Mouse (Mus musculus) cerebellum, postnatal 25 days (tissue): ENCODE results near the gene Mkrn2os.

ENCODE experiments used
- DNase-seq, 2 experiments: peaks; one replicate each; pipeline ENCODE4 v3.0.0; 2021; ENCODE audit warnings: mixed read lengths in 2 of 2

Gene Mkrn2os

DNA sequence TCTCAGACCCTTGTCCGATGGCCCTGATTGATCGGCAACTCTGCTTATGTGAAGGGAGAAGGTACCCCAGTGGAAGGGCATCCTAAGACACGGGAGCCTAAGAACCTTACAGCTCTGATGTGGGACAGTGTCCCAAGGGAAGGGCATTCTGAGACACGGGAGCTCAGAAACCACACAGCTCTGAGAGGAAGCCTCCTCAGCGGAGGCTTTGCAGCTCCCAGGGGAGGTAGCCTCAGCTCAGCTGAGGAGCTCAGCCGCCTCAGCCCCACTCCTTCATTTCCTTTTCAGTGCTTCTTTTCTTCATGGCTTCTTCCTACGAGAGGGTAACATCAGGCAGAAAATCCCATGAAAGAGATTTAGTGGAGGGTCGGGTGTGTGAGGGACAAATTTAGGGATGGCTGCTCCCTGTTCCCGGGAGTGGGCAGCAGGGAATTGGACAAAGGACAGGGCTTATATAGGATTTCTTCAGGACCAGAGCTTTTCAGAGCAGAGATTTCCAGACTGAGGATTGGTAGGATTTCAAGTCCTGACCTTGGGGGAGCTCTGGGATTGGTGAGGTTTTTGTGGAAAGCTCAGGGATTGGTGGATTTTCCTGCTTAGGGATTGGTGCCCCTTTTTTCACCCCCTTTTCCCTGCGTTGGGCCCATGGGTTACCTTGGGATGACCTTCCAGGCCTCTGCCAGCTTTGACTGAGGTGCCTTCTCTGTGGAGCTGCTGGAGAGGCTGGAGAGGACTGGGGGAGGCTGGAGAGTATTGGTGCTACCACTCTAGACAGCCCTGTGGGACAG lies 9.9 kb downstream of the Mkrn2os start:
- DNase-seq, result no peak

DNA sequence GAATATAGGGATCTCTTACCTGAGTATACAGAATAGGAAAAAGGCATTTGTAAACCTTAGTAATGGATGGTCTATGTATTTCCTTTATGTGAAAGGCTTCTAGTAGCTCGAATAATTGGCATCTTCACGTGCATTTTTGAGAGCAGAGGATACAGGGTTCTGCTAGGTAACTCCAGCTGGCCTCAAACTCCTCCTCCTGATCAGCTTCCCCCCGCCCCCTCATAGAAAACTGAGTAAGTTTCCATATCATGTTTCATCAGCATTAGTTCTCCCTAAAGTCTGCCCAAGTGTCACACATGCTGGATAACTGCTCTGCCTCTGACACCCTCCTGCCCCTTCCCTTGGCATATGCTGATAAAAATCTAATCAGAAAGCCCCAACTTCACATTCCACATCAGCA lies 11.6 kb downstream of the Mkrn2os start:
- no peak for DNase-seq

DNA sequence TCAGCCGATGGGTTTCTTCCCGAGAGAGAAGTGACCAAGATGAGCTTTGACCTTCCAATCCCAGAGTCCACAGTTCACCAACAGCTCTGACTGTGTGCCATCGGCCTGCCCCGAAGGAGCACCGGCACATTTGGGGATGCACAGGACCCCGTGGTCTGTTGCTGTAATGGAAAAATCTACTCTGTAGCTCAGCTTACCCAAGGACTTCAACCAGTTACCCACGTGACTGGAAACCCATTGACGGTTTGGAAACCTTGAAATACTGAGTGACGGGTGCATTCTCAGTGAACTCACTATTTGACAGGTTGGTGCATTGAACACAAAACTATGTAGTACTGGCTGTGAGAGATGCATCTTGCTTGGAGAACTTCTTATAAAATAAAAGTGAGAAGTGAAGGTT lies 14.4 kb downstream of the Mkrn2os start:
- no peak for DNase-seq

DNA sequence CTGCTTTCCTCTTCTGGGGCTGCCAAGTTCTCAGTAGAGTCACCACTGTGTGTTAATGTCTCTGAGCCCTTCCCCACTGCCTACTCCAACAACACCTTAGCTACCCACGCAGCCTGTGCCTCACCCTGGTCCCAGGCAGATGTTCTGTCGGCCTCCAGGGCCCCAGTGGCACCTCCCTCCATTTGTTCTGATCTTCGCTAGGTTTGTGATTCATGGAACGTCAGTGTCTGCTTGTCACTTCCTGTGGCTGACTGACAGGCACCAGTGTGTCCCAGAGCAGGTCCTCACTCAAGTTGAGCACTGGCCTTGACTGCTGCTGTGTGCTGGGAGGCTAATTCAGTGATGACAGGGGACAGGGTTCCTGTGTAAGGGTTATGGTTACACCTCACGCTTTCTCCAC lies 15.0 kb downstream of the Mkrn2os start:
- no peak for DNase-seq

DNA sequence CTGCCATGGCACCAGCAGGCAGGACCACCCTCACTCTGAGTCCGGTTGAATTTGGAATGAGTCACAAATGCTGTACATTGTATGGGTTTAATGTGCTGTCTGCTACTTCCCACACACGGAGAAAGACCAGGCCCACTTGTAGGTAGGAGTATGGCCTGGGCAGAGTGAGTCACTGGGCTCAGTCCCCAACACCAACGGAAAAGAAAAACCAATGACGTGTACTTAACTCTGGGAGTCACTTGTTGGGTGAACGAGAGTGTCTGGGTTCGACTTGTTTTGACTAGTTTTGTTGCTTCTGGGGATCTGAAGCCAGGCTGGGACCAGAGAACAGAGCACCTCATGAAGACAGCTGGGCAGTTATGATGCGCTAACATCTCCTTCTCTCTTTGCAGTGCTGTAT lies 18.2 kb downstream of the Mkrn2os start:
- no peak for DNase-seq

DNA sequence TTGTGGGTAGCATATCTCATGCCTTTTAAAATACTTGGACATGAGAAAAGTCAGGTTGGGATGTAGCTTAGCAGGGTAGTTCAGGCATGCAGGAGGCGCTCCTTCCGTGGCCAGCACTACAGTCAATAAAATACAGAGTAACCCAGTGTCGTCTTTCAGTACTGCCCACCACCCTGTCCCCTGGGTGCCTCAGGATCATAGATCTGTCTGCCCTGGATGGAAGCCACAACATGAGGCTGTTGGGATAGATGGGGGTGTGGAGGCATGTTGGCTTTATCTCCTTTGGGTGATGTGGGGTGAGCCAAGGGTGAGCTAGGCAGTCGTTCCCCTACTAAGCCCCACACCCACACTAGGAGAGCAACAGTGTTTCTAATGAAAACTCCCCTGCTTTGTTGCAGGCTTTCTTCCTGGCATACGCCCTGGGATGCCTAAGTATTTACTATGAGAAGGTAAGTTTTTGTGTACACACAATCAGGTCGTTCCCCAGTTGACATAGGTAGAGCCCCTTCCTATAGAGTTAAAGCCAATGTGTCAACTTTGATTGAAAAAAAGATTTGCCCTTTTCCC lies 26.8 kb downstream of the Mkrn2os start:
- no peak for DNase-seq

DNA sequence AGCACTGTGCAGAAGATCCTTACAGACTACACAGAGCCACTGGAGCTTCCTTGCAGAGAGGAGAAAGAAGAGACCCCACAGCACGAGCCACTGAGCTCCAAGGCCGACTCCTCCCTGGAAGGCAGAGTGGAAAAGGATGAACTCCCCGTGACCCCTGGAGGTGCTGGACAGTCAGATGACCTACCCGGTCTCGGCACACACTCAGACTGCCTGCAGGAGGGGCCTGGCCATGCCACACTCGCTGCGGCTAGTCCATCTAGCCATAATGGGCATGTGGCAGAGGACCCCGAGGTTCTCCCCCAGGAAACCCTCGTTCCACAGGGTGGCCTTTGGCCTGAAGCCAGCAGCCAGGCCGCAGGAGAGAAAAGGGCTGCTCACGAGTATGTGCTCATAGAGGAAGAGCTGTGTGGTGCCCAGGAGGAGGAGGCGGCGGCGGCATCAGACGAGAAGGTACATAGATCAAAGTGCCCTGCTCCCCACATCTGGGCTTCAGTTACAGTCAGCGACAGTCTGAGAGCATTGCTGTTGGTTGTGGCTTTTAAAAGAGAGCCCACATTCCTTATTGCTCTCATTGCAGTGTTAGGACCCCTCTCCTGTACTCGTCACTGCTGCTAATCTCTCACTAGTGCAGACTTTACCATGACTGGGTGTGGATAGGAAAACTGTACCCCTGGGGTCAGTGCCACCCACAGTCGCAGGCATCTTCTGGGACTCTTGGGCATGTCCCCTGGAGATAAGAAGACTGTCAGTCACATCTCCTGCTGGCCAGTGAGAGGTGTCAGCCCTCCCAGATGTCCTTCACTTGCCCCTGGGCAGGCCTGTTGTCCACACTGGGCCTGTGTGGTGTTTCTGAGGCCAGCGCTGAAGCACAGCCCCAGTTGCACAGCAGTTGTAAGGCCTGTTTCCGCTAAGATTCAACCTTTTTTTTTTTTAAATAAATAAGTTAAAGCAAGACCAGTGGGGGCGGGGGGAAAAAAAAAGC lies 32.4 kb downstream of the Mkrn2os start:
- DNase-seq, result no peak

DNA sequence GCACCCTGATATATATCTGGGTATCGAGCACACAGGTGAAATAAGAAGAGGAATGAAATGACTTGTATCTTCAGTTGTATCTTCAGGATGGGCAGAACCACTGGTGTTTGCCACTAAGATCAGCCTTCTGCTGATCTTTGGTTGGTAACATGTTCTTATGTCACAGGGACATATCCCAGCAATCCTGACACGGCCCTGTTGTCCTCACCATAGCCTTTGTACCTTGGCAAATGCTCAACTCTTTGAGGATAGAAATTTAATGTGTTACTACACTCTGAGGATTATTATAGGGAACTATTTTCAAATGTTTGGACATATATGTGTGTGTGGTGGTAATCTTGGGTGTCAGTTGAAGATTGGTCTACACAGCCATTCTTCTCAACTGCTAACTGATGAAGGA lies 34.2 kb downstream of the Mkrn2os start:
- DNase-seq, result no peak

DNA sequence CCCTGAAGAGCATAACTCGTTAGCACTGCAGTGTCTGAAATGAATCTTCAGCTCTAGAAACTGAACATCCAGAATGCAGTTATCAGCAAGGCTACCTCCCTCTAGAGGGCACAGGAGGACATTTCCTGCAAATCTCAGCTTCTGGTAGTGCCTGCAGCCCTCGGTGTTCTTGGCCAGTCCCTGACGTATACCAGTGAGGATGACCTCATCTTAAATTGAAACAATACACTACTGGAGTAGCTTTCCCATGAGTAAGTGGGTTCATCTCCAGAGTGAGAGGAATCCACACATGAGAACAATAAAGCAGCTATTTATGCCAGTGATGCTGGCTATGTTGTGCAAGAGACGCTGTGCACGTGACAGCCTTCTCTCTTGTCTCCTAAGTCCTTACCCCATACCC lies 36.9 kb downstream of the Mkrn2os start:
- DNase-seq, result no peak

DNA sequence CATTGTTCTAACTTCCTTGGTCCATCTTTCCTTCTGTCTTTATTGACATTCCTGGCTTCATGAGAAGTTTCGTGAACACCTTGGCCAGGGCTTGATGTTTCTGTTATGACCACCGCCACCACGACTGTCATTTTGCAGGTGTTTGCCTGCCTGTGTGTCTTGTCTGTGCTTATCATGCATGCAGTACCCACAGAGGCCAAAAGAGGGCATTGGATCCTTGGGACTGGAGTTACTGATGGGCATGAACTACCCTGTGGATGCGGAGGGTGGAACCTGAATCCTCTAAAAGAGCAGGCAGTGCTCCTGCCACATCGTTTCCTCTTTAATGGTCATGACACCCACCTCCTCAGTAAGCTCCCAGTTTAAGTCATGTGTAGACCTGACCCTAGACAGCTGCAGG lies 46.1 kb downstream of the Mkrn2os start:
- peak; percentile 35 to 62 for DNase-seq

DNA sequence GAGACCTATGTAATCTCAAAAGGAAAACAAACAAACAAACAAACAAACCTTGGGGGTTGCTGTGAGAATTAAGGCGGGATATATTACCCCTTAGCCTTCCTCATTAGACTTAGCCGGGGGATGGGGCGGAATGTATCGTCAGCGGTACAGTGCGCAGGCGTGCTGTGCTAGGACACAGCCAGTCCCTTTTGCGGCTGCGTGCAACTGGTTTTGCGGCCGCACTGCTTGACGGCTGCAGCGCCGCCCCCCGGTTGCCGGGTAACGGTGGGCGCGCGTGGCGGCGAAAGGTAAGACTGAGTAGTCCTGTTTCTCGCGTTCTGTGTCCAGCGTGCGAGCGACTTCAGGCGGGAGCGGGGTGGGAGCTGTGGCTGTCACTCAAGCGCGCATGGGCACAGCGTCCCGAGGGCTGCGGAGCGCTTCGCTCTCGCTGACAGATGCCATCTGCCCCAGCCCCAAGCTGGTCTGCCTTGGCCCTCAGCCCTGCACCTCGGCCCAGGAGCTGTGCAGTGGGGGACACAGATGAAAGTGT lies 47.9 kb downstream of the Mkrn2os start, which contains the start of gene Tsen2:
Tsen2 (plus strand) TSS at position 223 of the 529 bp plus-strand sequence.
- DNase-seq, result peak; percentile 97 to 98

DNA sequence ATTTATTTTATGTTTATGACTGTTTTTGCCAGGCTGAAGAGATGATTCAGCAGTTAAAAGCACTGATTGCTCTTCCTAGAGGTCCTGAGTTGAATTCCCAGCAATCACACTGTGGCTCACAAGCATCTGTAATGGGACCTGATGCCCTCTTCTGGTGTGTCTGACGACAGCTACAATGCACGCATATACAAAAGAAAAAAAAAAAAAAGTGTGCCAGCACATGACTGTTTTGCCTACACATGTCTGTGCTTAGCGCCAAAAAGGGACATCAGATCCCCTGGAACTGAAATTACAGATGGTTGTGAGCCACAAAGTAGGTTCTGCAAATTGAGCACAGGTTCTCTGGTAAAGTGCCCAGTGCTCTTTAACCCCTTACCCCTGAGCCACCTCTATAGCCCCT lies 50.0 kb downstream of the Mkrn2os start:
- DNase-seq, result no peak

DNA sequence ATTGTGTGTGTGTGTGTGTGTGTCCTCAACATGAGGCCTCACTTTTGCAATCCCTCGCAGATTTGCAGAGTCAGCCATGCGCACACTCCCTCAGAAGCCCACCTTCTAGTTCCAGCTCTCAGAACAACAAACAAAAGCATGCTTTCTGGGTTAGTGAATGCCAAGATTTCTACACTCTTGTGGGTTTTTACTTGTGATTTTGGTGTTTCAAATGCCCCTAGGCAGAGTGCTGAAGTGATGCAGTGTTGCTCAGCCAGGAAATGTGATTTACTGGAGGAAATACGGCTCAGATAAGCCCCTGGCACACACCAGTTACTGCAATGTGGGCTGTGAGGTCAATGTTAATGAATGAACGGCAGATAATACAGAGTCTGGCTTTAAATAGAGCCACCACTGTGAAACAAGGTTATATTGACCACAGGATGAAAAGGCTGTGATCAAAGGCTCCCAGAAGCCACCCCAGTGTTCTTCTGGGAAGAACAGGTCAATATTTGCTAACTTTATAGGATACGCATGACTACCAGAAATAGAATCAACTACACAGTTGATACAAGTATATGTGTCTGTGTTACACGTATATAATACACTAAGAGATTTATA lies 50.6 kb downstream of the Mkrn2os start:
- DNase-seq, result no peak

DNA sequence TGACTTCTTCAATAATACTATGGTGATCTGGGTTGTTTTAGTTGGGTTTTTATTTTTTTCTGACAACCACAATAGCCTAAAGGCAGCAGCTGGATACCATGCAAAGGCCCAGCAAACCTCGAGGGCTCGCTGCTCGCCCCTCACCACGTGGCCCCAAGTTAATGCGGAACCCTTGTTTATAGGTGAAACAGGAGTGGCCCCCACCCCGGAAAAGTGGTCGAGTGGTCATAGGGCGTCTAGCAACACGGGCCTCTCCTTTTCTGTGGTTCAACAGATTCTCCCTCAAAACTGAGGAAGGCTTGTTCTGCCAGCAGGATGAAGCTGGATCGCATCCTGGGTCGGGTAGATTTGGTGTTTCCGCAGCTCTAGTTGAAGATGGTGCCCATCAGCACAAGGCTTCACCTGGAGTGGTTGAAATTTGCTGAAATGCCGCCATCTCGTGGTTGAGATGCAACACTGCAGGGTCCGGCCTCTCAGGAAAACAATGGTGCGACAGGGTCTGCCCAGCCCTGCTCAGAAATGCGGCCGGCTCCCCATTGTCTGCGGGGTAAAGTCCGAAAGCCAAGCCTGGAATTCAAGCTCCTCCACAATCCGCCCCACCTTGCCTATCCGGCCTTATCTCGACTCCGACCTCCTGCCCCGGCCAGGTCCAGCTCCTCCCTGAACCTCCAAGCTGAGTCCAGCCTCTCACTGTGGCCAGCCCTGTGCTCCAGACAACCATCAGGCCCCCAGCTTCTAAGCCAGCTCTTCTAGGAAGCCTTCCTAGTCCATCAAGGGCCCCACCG lies 53.5 kb downstream of the Mkrn2os start:
- DNase-seq, result peak; percentile 88 to 91

DNA sequence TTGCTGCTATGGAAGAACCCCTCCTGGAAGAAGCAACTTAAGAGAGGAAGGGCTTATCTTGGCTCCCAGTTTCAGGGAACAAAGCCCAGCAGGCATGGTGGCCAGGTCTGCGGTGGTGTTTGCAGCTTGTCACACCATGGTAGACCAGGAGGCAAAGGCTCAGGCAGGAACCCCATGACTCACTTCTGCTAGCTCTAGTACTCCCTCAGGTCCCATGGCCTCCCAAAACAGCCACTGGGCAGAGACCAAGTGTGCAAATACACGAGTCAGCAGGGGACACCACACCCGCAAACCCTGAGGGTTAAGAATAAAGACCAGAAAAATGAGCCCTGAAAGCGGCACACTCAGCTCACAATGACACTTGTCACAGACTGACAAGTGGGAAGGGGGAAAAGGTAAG lies 56.2 kb downstream of the Mkrn2os start:
- no peak for DNase-seq

DNA sequence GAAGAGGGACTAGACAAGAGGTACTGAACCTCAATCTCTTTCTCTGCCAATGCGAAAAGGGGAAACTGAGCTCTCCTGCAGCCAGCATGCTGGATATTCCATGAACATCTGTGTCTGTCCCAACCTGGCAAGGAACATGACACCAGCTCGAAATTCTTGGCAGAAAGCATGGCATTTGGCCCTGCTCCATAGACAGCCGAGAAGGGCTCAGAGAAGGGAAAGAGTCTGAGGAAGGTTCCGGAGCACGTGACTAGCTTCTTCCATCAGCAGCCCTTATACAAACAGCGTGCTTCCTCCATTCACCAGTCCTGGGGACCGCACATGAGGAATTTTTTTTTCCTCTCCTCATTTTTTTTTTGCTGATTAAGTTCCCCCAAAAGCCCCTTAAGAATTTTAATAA lies 57.8 kb downstream of the Mkrn2os start:
- peak; percentile 44 to 64 for DNase-seq
